Mouse (Mus musculus) gastrocnemius, adult 2 months (tissue): ENCODE results near the gene Crat. TPM values are rescaled to one million over a fixed set of nuclear protein-coding genes. Genes with fewer than 3 reads are reported as not detected.

ENCODE experiments used
- DNase-seq: peaks from one replicate; pipeline ENCODE4 v3.0.0; 2022
- H3K27ac ChIP-seq: fragments of 200-600 bp; 2 replicates; pipeline ENCODE4 v1.8.1; 2022; ENCODE audit warnings: mild to moderate bottlenecking
- H3K4me3 ChIP-seq: fragments of 200-600 bp; 2 replicates; pipeline ENCODE4 v1.8.1; 2022; ENCODE audit warnings: mild to moderate bottlenecking, moderate library complexity
- CTCF ChIP-seq: fragments of 200-600 bp; IDR thresholded peaks from 2 replicates; pipeline ENCODE4 v1.8.1; 2022; ENCODE audit warnings: antibody characterized with exemption, mild to moderate bottlenecking, moderate library complexity
- intact Hi-C: fragments of 180-260 bp; cut with DNase I; formaldehyde crosslinking; loops from one replicate; pipeline ENCODE4 v1.15.1; 2025
- total RNA-seq, 2 experiments: library from RNA; stranded (reverse); gene quantifications; 2 replicates each; pipeline ENCODE4 v1.2.3; 2021

Gene Crat
- total RNA-seq, 2 experiments from 2014 or later = 362 to 422 TPM

GRCm38 (mm10) chr2:30446891-30447826, 31.5 kb upstream of the Crat start:
- Histone ChIP-seq H3K4me3 (peak overlapping the region; percentile 33), H3K27ac (peak overlapping the region; percentile 98)
- intact Hi-C loops = no loop called here
- DNase-seq = peak; percentile 78
- no peak for TF ChIP-seq CTCF

GRCm38 (mm10) chr2:30445312-30445711, 29.7 kb upstream of the Crat start:
- peak overlapping the region; percentile 31 for H3K4me3 ChIP-seq
- TF ChIP-seq CTCF = no peak
- intact Hi-C loops = no loop called here
- no peak for DNase-seq
- peak overlapping the region; percentile 98 for H3K27ac ChIP-seq

GRCm38 (mm10) chr2:30444450-30444849, 28.8 kb upstream of the Crat start:
- no peak for DNase-seq
- intact Hi-C loops = no loop called here

GRCm38 (mm10) chr2:30444006-30444405, 28.4 kb upstream of the Crat start:
- DNase-seq = no peak
- intact Hi-C loops = no loop called here
- peak overlapping the region; percentile 76 for H3K4me3 ChIP-seq
- TF ChIP-seq CTCF = no peak
- H3K27ac ChIP-seq = peak overlapping the region; percentile 98

More at GRCm38 (mm10) chr2:30444450-30444849, 28.8 kb upstream of the Crat start:
- TF ChIP-seq CTCF = no peak
- peak overlapping the region; percentile 76 for H3K4me3 ChIP-seq
- peak overlapping the region; percentile 98 for H3K27ac ChIP-seq

GRCm38 (mm10) chr2:30443281-30443680, 27.7 kb upstream of the Crat start:
- Histone ChIP-seq H3K4me3 (peak overlapping the region; percentile 76), H3K27ac (peak overlapping the region; percentile 98)
- intact Hi-C loops = no loop called here
- DNase-seq = no peak
- TF ChIP-seq CTCF = no peak

- no peak for TF ChIP-seq CTCF
- DNase-seq = peak; percentile 55
- Histone ChIP-seq H3K27ac (peak overlapping the region; percentile 98), H3K4me3 (peak overlapping the region; percentile 76)
- intact Hi-C loops = no loop called here
These were observed 26.9 kb upstream of the Crat start for GRCm38 (mm10) chr2:30442498-30442890.

- Histone ChIP-seq H3K27ac (peak overlapping the region; percentile 98), H3K4me3 (peak overlapping the region; percentile 76)
- intact Hi-C loops = loop anchor here (2.0 kb wide), 1 partner anchor 153 kb away; the partner anchor contains the start of gene Cstad
- TF ChIP-seq CTCF = no peak
- DNase-seq = peak; percentile 88
These were observed 26.2 kb upstream of the Crat start for GRCm38 (mm10) chr2:30441518-30442497.

- intact Hi-C loops = loop anchor here (1.0 to 2.0 kb wide), 3 partner anchors 29 to 154 kb away; partner anchors contain the start of genes Cstad and Ier5l
These were observed 25.3 kb upstream of the Crat start for GRCm38 (mm10) chr2:30440701-30441517.

GRCm38 (mm10) chr2:30440211-30440700, 24.6 kb upstream of the Crat start:
- peak overlapping the region; percentile 76; the same call in 1 of the 2 replicates for H3K4me3 ChIP-seq
- no peak for DNase-seq
- peak overlapping the region; percentile 98 for H3K27ac ChIP-seq
- TF ChIP-seq CTCF = no peak
- intact Hi-C loops = loop anchor here (1.0 to 2.0 kb wide), 3 partner anchors 30 to 155 kb away; partner anchors contain the start of genes Cstad and Ier5l

More at GRCm38 (mm10) chr2:30440701-30441517, 25.3 kb upstream of the Crat start:
- TF ChIP-seq CTCF = peak; percentile 89
- peak; percentile 75 for DNase-seq
- Histone ChIP-seq H3K27ac (peak overlapping the region; percentile 98), H3K4me3 (peak overlapping the region; percentile 76)

GRCm38 (mm10) chr2:30439631-30440030, 24.0 kb upstream of the Crat start:
- DNase-seq = no peak
- intact Hi-C loops = loop anchor here (1.0 to 5.0 kb wide), 4 partner anchors 31 to 493 kb away; partner anchors contain the start of genes Cstad and Ier5l
- Histone ChIP-seq H3K27ac (peak overlapping the region; percentile 98), H3K4me3 (no peak overlapping the region)
- TF ChIP-seq CTCF = no peak

GRCm38 (mm10) chr2:30437791-30438190, 22.2 kb upstream of the Crat start:
- intact Hi-C loops = loop anchor here (5.0 kb wide), 1 partner anchor 495 kb away; no protein-coding TSS in a partner anchor

More at GRCm38 (mm10) chr2:30437791-30438190, 22.2 kb upstream of the Crat start:
- Histone ChIP-seq H3K27ac (no peak overlapping the region), H3K4me3 (no peak overlapping the region)
- DNase-seq = no peak
- no peak for TF ChIP-seq CTCF
